Mouse (Mus musculus) olfactory bulb, adult 2 months (tissue): ENCODE measurements at regions not wholly inside any gene's neighbourhood (a gene's known extent, or its start where the extent isn't known, plus 50 kb on each side); places are given as distances from the start of the nearest gene placed in this dataset.

Experiments
- CTCF ChIP-seq: fragments of 200-500 bp; IDR thresholded peaks from 2 replicates; pipeline ENCODE4 v1.5.1; 2012; ENCODE audit warnings: low read depth, mild to moderate bottlenecking, low read length, moderate library complexity; ENCODE audit not compliant: insufficient read depth
- POLR2A ChIP-seq: fragments of 200-500 bp; IDR thresholded peaks from 2 replicates; pipeline ENCODE4 v1.6.1; 2012; ENCODE audit warnings: mild to moderate bottlenecking, low read depth, low read length, moderate library complexity; ENCODE audit not compliant: insufficient read depth

DNA sequence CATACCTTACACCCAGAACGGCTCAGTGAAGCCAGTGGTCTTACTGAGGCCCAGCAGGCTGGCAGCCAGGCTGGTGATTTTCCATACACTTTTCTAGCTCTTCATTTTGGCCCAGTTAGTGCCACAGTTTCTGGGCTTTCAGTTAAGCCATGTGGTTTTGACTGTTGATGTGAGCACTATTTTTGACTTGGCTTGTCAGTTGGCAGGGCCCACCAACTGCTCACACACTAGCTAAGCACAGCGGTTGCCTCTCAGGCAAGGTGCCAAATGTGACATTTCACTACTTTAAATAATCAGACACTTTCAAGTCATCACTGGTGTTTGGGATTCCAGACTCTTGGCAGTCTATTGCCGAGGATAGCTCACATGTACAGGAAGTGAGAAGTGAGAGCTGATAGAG is 399.0 kb upstream of the Chrm2 start:
- TF ChIP-seq CTCF (no peak), POLR2A (no peak)
